Mouse (Mus musculus): Measurements from ENCODE around the gene Inpp4a.

The Inpp4a gene

GRCm38 (mm10) chr1:37415394-37415793 lies 115.7 kb downstream of the Inpp4a start:
- DNase-seq (ENCODE audit: low read depth): no peak

- peak; percentile 11 for DNase-seq (ENCODE audit: low read depth)
These were observed 119.8 kb downstream of the Inpp4a start for GRCm38 (mm10) chr1:37419420-37419819.

GRCm38 (mm10) chr1:37427144-37427875 lies 127.6 kb downstream of the Inpp4a start:
- DNase-seq (ENCODE audit: low read depth): no peak

GRCm38 (mm10) chr1:37428911-37429310 lies 129.2 kb downstream of the Inpp4a start:
- no peak for DNase-seq (ENCODE audit: low read depth)

GRCm38 (mm10) chr1:37429366-37430296 lies 130.0 kb downstream of the Inpp4a start, which contains the start of the genes Coa5 and Unc50:
Gene Coa5 (minus strand): TSS chr1:37430103.
Gene Unc50 (plus strand): TSS chr1:37430139.
- DNase-seq (ENCODE audit: low read depth): peak; percentile 90

GRCm38 (mm10) chr1:37430297-37430840 lies 130.7 kb downstream of the Inpp4a start:
- no peak for DNase-seq (ENCODE audit: low read depth)

- no peak for DNase-seq (ENCODE audit: low read depth)
These were observed 136.8 kb downstream of the Inpp4a start for GRCm38 (mm10) chr1:37436419-37436818.

GRCm38 (mm10) chr1:37442848-37443835 lies 143.5 kb downstream of the Inpp4a start:
- no peak for DNase-seq (ENCODE audit: low read depth)

- no peak for DNase-seq (ENCODE audit: low read depth)
These were observed 148.9 kb downstream of the Inpp4a start for GRCm38 (mm10) chr1:37448361-37449095.

GRCm38 (mm10) chr1:37451270-37451669 lies 151.6 kb downstream of the Inpp4a start:
- no peak for DNase-seq (ENCODE audit: low read depth)

- DNase-seq (ENCODE audit: low read depth): no peak
These were observed 157.9 kb downstream of the Inpp4a start for GRCm38 (mm10) chr1:37457546-37457945.

Measured in fibroblast of lung, adult 2 months (primary cell).